Mouse (Mus musculus) c-Kit-positive CD71-negative TER-119-negative erythroid progenitor cells, embryonic 14.5 days (primary cell): Measurements from ENCODE around the gene AC124108.1.
"Not testable (repeated sequence)": the region's sequence is repeated elsewhere in the genome, so short reads cannot be mapped to it uniquely, and the experiment has no call there.

Experiments used
- DNase-seq: peaks from one replicate; pipeline ENCODE4 v3.0.0-alpha.2; 2013; ENCODE audit warnings: low read depth

Gene AC124108.1

GRCm38 (mm10) chr1:132191093-132191785, at the start of gene AC124108.1, which contains the start of gene Lemd1:
Gene AC124108.1, plus strand, starts transcription at chr1:132191457.
Gene Lemd1, plus strand, starts transcription at chr1:132191431.
- DNase-seq, result no peak

- no peak for DNase-seq
Observed at GRCm38 (mm10) chr1:132141753-132142152, 49.5 kb upstream of the AC124108.1 start.

DNA sequence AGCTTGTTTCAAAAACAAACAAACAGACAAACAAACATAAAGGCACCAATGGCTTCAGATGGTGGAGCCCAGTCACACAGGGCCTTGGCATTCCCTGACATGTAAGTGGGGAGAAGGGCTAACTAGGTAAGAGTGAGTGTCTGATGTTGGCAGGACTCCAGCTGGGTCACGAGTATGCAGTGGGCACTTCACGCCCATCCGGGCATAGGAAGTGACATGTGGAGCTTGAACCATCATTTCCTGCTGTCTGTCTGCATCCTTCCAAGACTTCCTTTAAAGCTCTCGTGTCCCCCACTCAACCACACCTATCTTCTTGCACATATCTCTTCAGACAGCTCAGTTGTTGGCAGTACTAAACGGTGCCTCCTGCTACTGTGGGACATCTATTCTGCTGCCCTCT, 48.2 kb upstream of the AC124108.1 start:
- no peak for DNase-seq

DNA sequence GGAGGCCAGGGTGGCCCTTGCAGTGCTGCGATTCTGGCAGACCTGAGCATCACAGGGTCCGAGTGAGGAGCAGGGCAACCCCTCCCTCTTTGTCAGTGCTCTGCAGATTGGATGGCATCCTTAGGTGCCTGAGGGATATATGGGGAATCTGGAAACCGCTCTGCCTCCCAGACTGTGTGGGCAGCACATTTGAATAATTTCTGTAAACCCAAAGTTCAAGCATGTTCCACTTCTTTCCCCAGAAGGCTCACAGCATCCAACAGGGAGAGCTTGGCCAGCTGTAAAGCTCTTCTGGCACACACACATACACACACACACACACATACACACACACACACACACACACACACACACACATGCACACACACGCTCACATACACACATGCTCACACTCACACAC, 47.5 kb upstream of the AC124108.1 start:
- no peak for DNase-seq

DNA sequence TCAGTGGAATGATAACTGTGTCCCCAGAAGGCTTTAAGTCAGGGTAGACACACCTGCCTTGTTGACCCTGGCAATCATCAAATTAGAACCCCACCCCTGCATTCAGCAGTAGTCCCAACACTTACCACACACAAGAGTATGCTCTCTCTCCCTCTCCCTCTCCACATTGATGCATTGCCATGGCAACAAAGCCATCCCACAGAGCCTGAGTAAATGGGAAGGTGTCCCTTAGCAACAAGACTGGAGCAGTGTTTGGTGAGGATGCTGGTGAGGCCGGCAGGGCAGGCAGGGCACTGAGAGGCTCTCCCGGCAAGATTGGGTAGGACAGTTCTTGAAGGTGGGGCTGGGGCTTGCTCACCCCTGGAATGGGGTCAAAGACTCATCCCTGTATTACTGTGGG, 47.0 kb upstream of the AC124108.1 start:
- no peak for DNase-seq

GRCm38 (mm10) chr1:132144837-132145236, 46.4 kb upstream of the AC124108.1 start:
- no peak for DNase-seq

DNA sequence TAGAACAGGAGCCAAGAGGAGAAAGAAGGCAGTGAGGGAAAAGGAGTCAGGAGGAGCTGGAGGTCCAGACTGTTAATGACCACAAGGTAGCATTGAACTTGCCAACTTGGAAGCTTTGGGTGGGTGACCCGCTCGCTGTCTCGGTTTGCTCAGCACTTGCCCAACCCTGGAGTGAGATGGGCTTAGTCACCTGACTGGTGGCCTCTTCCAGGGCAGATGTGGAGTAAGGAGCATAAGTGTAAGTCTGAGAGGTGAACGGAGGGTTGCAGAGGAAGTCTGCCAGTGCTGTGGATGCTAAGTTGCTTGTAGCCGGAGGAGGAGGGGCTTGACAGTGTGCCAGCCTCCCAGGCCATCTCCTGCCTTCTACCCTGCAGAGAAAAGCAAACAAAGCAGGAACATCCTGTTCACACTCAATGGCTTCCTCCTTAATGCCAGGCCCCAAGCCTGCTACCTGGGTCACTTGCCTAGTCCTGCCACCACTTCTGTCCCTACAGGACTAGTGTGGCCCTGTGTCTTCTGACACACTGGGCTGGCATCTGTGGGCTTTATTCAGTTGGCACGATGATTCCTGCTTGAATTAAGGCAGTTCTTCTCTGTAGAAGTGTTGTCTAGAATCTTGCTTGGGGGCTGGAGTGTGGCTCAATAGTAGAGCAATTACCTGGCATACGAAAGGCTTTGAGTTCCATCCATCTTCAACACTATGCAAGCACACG, 45.1 kb upstream of the AC124108.1 start:
- no peak for DNase-seq

GRCm38 (mm10) chr1:132149410-132149809, 41.8 kb upstream of the AC124108.1 start:
- no peak for DNase-seq

DNA sequence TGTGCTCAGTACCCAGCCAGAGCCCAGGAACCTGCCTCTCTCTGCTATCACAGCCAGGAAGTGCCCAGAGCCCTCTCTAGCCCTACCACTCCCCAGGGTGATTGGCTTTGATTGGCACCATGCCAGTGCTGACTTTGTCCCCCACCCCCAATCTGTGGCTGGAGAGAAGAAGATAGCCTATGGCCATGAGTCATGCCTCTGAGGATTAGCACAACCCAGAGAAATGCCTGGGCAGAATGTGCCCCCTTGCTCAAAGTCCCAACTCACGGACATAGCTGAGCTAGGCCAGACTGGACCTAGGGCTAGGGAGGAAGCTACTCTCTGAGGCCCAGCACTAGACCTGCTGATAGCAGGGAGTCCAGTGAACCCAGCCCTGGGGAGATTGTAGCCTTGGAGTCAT, 41.1 kb upstream of the AC124108.1 start:
- no peak for DNase-seq

GRCm38 (mm10) chr1:132150817-132151601, 40.2 kb upstream of the AC124108.1 start:
- DNase-seq, result no peak

GRCm38 (mm10) chr1:132151908-132152307, 39.3 kb upstream of the AC124108.1 start:
- DNase-seq, result no peak

GRCm38 (mm10) chr1:132153086-132153690, 38.1 kb upstream of the AC124108.1 start:
- DNase-seq, result no peak

DNA sequence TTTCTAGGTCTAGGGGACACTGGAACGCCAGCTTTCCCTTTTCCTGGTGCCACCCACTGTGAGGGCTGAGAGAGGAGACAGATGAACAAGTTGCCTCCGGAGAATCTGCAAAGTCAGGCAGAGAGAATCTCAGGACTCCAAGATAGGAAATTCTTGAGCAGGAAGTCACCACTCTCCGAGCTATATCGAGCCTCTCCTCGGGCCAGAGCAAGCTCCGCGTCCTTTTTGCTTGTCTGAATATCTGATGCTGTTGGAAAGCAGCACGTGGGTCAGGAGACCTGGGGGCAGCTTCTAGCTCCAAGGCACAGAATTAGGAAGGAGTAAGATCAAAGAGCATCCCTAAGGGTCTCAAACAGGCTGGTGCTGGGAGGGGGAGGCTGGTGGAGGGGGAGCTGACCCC, 37.6 kb upstream of the AC124108.1 start:
- DNase-seq, result no peak

DNA sequence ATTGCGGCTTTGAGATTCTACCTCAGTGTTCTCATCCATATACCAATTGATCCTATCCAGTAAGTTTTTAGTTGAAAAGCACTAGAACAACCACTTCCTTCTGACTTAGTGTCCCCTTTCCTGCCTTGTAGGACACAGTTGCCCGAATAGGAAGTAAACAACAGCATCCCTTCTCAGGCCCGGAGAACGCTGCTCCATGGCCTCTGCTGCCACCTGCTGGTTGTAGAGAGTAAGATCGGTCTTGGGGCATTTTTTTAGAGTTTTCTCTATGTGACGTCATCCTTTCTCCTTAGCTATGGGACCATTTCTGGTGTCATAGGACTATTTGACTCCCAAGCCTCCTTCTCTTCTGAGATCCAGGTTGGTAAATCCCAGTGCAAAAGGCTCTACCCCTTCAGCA, 35.5 kb upstream of the AC124108.1 start:
- peak; percentile 93 for DNase-seq

DNA sequence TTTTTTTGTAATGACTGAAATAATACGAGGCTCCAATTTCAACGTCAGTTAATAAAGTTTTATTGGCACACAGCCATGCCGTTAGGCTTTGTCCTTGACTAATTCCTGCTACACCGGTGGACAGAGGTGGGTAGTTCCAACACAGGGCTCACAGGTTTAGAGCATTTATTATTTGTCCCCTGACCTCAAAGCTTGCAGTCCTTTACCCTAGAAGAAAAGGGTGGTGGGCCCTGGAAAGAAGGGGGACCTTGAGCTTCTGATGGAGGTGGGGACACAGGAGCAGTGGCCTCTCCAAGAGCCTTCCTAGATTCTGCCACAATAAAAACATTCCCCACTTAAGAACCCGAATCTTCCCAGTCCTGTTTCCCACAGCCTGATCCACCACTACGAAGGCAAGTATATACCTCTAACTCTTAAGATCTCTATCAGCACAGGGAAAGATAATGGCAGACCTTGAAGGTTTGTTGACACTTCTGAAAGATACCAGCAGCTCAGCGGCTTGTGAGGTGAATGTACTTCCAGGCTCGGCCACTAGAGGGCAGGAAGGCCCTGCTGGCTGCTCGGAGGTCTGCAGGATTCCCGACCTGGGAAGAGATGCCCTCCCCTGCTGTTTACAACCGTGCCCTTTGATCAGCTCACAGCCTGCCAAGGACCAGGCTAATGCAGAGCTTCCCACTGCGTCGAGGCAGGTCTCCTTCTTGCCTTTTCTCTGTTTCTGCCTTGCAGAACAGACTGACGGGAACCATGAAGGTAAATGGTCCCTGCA, 34.1 kb upstream of the AC124108.1 start:
- DNase-seq, result peak; percentile 44

GRCm38 (mm10) chr1:132157808-132158207, 33.4 kb upstream of the AC124108.1 start:
- no peak for DNase-seq

- DNase-seq, result no peak
Observed at GRCm38 (mm10) chr1:132158741-132159140, 32.5 kb upstream of the AC124108.1 start.

- DNase-seq, result no peak
Observed at GRCm38 (mm10) chr1:132159681-132160080, 31.6 kb upstream of the AC124108.1 start.

DNA sequence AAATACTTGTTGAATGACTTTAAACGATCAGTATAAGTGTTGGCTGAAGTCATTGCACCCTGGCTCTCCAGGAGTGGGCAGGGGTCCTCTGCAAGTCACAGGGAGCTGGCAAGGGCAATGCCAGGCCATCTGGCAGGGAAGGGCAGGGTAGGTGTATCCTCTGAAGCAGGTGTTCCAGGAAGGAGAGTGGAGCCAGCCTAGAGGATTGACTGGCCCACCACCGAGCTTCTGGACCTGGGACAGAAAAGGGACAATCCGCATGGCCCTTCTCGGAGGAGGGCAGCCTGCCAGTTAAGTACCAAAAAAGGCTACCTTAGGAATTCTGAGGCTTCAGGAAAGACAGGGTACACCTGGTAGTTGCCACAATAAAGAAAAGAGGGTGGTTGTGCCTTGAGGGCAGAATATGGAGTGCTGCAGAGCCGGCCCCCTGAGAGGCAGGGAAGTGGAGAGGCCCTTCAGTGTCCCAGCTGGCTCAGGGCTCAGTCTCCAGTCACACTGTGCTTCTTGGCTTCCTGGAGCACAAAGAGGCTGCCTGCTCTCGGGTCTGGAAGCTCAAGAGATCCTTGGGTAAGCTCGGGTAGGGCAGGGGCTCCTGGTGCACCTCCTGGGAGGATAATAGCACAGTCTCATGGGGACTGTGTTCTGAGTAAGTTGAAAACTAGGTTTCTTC, 29.9 kb upstream of the AC124108.1 start:
- no peak for DNase-seq

DNA sequence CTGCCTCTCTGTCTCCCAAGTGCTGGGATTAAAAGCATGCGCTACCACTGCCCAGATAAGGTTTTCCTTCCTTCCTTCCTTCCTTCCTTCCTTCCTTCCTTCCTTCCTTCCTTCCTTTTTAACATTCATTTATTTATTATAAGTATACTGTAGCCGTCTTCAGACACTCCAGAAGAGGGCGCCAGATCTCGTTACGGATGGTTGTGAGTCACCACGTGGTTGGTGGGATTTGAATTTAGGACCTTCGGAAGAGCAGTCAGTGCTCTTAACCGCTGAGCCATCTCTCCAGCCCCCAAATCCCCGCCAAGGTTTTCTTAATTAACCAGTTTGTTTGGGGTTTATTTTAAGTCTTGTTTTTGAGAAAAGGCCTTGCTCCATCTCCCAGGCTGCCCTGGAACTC, 28.6 kb upstream of the AC124108.1 start:
- not testable (repeated sequence) for DNase-seq
